Mouse (Mus musculus) regulatory T cell (primary cell): ENCODE data around the gene Ntng2.

ENCODE experiments used
- in situ Hi-C: fragments of 300-600 bp; cut with MboI, MseI; formaldehyde crosslinking; loops from one replicate; pipeline ENCODE4 v1.15.1; 2025; ENCODE audit warnings: high pct_unique_total_duplicates

Gene Ntng2

DNA sequence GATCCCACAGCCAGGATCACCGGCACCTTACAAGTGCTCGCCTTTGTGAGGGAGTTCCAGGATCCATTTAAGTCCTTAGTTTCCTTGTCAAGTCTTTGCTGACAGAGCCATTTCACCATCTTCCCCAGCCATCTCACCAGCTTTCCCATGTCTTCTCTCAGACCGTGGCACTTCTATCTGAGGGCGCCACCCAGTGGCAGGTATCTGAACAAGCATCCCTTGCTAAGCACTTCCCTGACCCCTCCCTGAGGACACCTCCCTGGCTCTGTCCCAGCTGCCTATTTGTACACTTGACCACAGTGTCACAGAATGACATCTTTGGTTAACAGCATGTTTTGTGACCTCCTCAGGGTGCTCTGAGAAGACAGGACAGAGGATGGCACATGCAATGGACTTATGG, 15.2 kb downstream of the Ntng2 start:
- in situ Hi-C loops = no loop called here

DNA sequence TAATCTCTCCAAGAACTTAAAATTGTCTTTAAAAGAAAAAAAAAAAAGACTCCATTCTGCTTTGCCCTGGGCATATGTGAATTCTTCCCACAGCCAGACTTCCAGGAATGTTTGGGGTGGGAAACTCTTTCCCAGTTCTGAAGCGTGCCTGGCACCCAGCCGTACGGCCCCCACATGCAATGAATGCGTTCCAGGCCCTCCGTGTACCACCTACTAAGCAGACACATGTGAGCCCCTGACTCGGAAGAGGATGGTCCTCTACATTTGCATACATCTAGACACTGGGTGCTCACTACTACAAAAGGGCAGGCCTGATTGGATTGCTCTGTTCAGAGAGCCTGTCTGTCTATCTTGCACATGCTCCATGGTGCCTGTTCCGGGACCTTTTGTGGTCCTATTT, 17.0 kb downstream of the Ntng2 start:
- in situ Hi-C loops = no loop called here

- in situ Hi-C loops = no loop called here
These were observed 17.8 kb downstream of the Ntng2 start for GRCm38 (mm10) chr2:29235026-29235425.

DNA sequence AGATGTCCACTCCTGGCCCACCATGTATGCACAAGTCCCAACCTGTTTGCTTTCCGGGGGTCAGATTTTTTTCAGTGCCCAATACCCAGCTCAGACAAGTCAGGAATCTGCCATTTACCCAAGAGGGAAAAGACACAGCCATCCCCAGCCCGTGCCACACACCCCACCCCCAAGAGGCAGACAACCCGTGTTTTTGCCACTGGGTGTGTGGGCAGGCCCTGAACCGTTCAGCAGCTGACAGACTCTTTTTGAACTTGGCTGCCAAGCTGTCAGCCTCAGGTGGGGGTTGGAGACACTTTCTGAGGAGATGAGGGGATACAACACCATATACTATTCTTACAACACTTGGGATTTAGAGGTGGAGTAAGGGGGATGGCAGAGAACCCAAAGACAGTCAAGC, 18.8 kb downstream of the Ntng2 start:
- in situ Hi-C loops = no loop called here

- in situ Hi-C loops = no loop called here
These were observed 22.5 kb downstream of the Ntng2 start for GRCm38 (mm10) chr2:29230191-29230835.

DNA sequence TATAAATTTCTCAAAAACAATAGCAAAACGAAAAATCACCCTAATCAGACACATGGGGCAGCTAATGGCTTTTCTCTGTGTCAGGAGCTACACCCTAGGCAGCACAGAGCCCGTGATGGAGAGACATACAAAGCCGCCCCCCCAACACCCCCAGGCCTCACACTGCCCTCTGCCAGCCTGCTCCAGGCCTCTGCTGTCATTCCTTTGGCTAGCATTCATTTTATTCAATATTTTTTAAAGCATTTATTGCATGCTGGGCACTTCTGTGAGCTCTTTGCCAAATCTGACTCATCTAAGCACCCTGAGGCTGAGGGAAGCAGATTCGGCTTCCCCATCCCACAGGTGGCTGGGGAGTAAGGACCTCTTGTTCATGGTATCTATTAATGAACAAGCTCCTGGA, 26.1 kb downstream of the Ntng2 start:
- in situ Hi-C loops = no loop called here

DNA sequence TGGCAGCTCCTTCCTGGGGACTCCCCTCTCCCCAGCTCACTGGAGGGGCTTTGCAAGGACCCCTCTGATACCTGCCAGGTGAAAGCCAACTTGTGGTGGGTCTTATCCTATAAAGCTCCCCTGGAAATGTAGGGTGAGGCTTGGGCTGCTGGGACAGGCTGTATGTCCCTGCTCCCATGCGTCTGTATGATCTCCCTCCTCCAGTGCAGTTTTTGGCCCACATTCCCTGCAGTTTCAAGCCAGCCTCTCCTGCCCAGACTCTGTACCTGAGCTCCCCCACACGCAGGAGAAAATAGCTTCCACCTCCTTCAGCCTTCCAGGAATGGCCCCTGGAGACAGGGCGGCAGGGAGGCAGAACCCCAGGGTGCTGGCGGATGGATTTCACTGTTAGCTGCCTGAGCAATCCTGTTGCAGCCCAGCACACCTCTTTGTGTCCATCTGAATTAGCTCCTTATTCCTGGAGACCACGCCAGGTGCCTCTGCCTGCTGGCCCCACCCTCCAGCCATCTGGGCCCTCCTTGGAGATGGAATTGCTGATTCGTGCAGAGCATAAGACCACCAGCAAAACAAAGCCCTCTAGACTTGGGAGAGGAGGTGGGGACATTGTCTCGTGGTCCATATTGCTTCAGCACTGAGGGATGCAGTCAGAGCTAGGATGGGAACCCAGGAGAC, 29.1 kb downstream of the Ntng2 start:
- in situ Hi-C loops = no loop called here

DNA sequence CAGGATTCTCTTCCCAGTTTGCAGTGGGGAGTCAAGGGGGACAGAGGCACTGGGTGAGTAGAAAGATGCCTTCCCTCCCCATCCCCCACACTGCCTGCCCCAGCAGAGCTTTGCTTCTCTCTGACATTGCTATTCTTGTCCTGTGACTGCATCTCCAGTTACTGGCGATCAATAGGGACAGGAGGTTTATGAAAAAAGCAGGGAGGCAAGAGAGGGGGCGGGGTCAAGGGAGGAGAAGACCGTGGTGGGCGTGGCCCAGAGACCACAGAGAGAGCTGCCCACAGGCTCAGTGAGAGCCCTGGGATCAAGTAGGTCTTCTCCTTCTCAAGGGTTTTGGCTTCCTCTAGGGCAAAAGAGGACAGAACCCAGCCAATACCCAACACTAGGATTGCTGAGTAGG, 30.5 kb downstream of the Ntng2 start:
- in situ Hi-C loops = no loop called here

GRCm38 (mm10) chr2:29218831-29219230, 34.0 kb downstream of the Ntng2 start:
- in situ Hi-C loops = no loop called here

GRCm38 (mm10) chr2:29217897-29218296, 34.9 kb downstream of the Ntng2 start:
- in situ Hi-C loops = no loop called here

GRCm38 (mm10) chr2:29217042-29217441, 35.8 kb downstream of the Ntng2 start:
- in situ Hi-C loops = no loop called here

DNA sequence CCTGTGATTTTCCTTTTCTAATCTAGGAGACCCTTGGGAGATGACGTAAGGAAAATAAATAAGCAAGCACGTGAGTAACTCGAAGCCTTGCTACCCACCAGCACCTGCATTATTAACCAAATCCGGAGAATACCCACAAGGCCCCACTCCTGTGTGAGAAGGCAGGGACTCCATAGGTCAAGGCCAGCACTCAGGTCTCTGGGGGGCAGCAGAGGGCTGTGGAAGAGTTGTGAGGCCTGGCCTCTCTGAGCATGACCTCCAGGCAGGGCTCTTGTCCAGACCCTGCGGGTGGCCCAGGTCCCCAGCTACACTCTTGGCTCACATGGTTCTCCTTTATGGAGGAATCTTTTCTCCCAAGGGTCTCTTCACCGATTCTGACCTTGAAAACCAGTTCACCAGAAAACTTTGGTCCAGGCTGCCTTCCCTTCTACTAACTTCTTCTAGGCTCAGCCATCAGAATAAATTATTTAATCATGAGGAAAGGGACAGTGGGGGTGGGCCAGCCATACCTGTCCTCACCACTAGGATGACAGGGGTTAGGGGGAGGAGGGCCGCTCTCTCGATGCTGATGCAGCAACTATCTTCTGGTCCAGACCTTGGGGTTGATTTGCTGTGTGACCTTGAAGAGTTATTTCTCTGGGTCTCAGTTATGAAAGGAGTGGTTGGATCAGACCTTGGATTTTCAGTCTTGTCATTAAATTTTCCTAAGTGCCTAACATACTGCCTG, 36.4 kb downstream of the Ntng2 start:
- in situ Hi-C loops = no loop called here

GRCm38 (mm10) chr2:29206156-29206555, 46.6 kb downstream of the Ntng2 start:
- in situ Hi-C loops = no loop called here

DNA sequence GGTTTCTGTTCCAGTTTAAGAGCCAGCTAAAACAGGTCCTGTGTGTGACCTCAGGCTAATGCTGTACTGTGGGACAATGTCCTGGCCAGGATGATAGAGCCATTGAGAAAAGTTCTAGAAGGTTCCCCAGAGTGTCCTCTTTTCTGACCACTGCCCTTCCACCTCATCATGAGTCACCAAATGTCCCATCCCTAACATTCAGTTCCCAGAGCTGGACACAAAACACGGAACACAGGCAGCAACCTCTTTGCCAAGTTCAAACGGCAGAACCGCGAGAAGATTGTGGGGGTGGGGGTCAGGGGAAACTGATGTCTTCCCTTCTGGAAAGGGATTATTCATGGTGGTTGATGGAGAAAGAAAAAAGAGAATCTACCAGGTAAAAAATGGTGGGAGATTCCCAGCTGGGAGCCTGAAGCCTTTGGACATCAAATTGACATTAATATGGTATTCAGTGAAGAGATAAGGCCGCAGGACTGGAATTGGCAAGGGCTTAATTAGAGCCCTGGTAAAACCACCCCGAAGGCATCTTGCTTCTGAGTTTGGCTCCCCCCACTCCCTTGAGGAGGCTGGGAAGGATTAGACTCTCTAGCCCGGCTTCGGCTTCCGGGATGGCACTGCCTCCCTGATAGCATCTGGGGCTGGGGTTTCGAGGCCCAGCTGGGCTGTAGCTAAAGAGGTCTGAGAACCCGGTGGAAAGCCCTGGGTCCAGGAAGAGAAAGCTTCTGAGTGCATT, 51.4 kb downstream of the Ntng2 start:
- in situ Hi-C loops = no loop called here

DNA sequence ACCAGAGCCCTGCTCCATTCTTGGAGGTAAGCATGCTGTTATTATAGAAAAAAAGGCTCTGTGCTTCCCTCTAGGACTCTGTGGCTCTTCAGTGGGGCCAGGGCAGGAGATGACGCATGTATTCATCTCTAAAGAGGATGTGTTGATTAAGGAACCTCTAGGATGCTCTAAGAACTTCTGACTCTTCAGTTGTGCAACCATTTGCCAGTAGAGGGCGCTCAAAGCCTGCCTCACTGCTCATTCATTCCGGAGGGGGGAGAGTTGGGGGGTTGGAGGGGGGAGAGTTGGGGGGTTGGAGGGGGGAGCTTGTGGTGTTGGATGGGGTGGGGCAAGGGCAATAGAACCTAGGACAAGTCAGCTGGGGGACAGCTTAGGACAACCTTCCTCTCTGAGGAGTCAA, 52.9 kb downstream of the Ntng2 start:
- in situ Hi-C loops = no loop called here

- in situ Hi-C loops = no loop called here
These were observed 54.4 kb downstream of the Ntng2 start for GRCm38 (mm10) chr2:29198446-29198845.

DNA sequence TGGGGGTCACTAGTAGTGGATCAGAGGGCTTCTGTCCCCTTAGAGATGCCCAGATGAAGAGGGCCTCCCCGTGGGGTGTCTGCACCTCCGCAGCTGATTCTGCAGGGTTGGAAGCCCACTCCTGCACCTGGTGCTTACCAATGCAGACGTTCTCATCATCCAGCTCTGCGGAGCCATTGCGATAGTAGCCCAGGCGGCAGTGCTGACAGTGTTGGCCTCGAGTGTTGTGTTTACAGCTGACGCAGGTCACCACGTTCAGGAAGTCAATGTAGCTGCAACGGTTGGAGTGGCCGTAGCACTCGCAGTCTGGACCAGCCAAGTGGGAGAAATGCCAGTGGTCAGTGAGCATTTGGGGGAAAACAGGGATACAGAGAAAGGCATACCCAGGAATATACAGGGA, 56.0 kb downstream of the Ntng2 start:
- in situ Hi-C loops = no loop called here

- in situ Hi-C loops = loop anchor here (5.0 kb wide), 1 partner anchor 47 kb away; no protein-coding TSS in a partner anchor
These were observed 58.0 kb downstream of the Ntng2 start for GRCm38 (mm10) chr2:29194547-29195463.

DNA sequence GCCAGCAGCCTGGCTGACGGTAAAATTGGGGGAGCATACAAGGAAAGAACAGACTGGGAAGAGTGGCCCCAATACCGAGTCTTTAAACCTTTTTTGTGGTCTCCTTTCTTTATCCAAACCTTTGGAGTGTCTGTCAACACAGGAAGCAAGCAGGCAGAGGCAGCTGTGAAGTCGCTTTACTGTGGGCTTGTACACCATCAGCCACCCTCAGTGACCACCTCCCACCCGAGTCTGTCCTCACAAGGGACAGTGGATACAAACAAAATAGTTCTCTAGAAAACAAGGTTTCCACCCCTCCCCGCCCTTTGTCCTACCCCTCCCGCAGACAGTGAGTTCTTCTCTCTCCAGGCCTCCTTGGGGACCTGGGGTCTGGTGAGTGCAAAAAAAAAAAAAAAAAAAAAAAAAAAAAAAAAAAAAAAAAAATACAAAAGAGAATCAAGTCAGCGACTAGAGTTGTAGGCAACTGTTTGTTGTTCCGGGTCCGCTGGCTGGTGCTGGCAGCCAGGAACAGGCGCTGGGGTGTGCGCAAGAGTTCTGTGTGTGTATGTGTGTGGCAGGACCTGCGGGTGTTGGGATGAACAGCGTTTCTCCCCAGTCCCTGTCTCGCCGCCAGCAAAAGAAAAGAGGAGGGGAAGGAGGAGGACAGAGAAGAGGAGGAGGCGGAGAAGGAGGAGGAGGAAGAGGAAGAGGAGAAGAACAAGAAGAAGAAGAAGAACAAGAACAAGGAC, 58.8 kb downstream of the Ntng2 start:
- in situ Hi-C loops = loop anchor here (5.0 kb wide), 1 partner anchor 48 kb away; no protein-coding TSS in a partner anchor

GRCm38 (mm10) chr2:29192629-29193278, 60.1 kb downstream of the Ntng2 start:
- in situ Hi-C loops = loop anchor here (5.0 kb wide), 1 partner anchor 50 kb away; no protein-coding TSS in a partner anchor
